Mouse (Mus musculus): ENCODE results near the gene Gm20388. TPM values are rescaled to one million over a fixed set of nuclear protein-coding genes. Genes with fewer than 3 reads are reported as not detected.

The Gm20388 gene
- total RNA-seq, 2 experiments from 2014 or later, result 10.7 TPM; not detected in 1

GRCm38 (mm10) chr8:124230496-124231175, 4320.0 kb downstream of the Gm20388 start:
- DNase-seq (ENCODE audit: low spot score in 2 of 2), result peak in 1 of 2 experiments; percentile 18

- peak; percentile 90 to 95 for DNase-seq (ENCODE audit: low spot score in 2 of 2)
Observed at GRCm38 (mm10) chr8:124231176-124231484, 4320.5 kb downstream of the Gm20388 start, which contains the start of gene Galnt2. TSS of gene Galnt2 (plus strand) at chr8:124231391.

- DNase-seq (ENCODE audit: low spot score in 2 of 2), result no peak
Observed at GRCm38 (mm10) chr8:124231485-124232279, 4321.0 kb downstream of the Gm20388 start.

- DNase-seq (ENCODE audit: low spot score in 2 of 2), result no peak
Observed at GRCm38 (mm10) chr8:124232280-124232600, 4321.6 kb downstream of the Gm20388 start.

GRCm38 (mm10) chr8:124234496-124234895, 4323.9 kb downstream of the Gm20388 start:
- DNase-seq (ENCODE audit: low spot score in 2 of 2), result no peak

GRCm38 (mm10) chr8:124235536-124235935, 4324.9 kb downstream of the Gm20388 start:
- no peak for DNase-seq (ENCODE audit: low spot score in 2 of 2)

GRCm38 (mm10) chr8:124239350-124239749, 4328.7 kb downstream of the Gm20388 start:
- no peak for DNase-seq (ENCODE audit: low spot score in 2 of 2)

GRCm38 (mm10) chr8:124240932-124241331, 4330.3 kb downstream of the Gm20388 start:
- DNase-seq (ENCODE audit: low spot score in 2 of 2), result no peak

- no peak for DNase-seq (ENCODE audit: low spot score in 2 of 2)
Observed at GRCm38 (mm10) chr8:124242208-124242607, 4331.6 kb downstream of the Gm20388 start.

- no peak for DNase-seq (ENCODE audit: low spot score in 2 of 2)
Observed at GRCm38 (mm10) chr8:124242913-124243312, 4332.3 kb downstream of the Gm20388 start.

GRCm38 (mm10) chr8:124247581-124247980, 4336.9 kb downstream of the Gm20388 start:
- DNase-seq (ENCODE audit: low spot score in 2 of 2), result no peak

- no peak for DNase-seq (ENCODE audit: low spot score in 2 of 2)
Observed at GRCm38 (mm10) chr8:124248688-124249087, 4338.0 kb downstream of the Gm20388 start.

GRCm38 (mm10) chr8:124250255-124250654, 4339.6 kb downstream of the Gm20388 start:
- no peak for DNase-seq (ENCODE audit: low spot score in 2 of 2)

- no peak for DNase-seq (ENCODE audit: low spot score in 2 of 2)
Observed at GRCm38 (mm10) chr8:124250785-124251184, 4340.1 kb downstream of the Gm20388 start.

GRCm38 (mm10) chr8:124252533-124252950, 4341.9 kb downstream of the Gm20388 start:
- DNase-seq (ENCODE audit: low spot score in 2 of 2), result peak; percentile 39 to 69

- no peak for DNase-seq (ENCODE audit: low spot score in 2 of 2)
Observed at GRCm38 (mm10) chr8:124253939-124254338, 4343.3 kb downstream of the Gm20388 start.

- DNase-seq (ENCODE audit: low spot score in 2 of 2), result no peak
Observed at GRCm38 (mm10) chr8:124256841-124257240, 4346.2 kb downstream of the Gm20388 start.

GRCm38 (mm10) chr8:124257363-124257762, 4346.7 kb downstream of the Gm20388 start:
- DNase-seq (ENCODE audit: low spot score in 2 of 2), result peak; percentile 31 to 71

GRCm38 (mm10) chr8:124259146-124259545, 4348.5 kb downstream of the Gm20388 start:
- DNase-seq (ENCODE audit: low spot score in 2 of 2), result no peak

- no peak for DNase-seq (ENCODE audit: low spot score in 2 of 2)
Observed at GRCm38 (mm10) chr8:124259925-124260324, 4349.3 kb downstream of the Gm20388 start.

- no peak for DNase-seq (ENCODE audit: low spot score in 2 of 2)
Observed at GRCm38 (mm10) chr8:124260371-124260770, 4349.7 kb downstream of the Gm20388 start.

- DNase-seq (ENCODE audit: low spot score in 2 of 2), result no peak
Observed at GRCm38 (mm10) chr8:124263058-124263457, 4352.4 kb downstream of the Gm20388 start.

GRCm38 (mm10) chr8:124264032-124264431, 4353.4 kb downstream of the Gm20388 start:
- no peak for DNase-seq (ENCODE audit: low spot score in 2 of 2)

All from layer of hippocampus, adult 18-20 months (tissue).